Mouse (Mus musculus) ES-Bruce4 (cell line): ENCODE measurements around the gene Ksr1. TPM values are rescaled to one million over a fixed set of nuclear protein-coding genes. Genes with fewer than 3 reads are reported as not detected.

Experiments
- H3K27ac ChIP-seq: 2 replicates; pipeline ENCODE4 v1.5.1; 2012; ENCODE audit warnings: low read length, inconsistent platforms; ENCODE audit not compliant: insufficient read depth
- H3K27me3 ChIP-seq: 2 replicates; pipeline ENCODE4 v1.6.1; 2012; ENCODE audit warnings: mild to moderate bottlenecking, low read length, inconsistent platforms; ENCODE audit not compliant: control insufficient read depth, poor library complexity, insufficient read depth, severe bottlenecking
- H3K36me3 ChIP-seq: 2 replicates; pipeline ENCODE4 v1.6.1; 2012; ENCODE audit warnings: inconsistent platforms, mild to moderate bottlenecking, low read length, moderate library complexity; ENCODE audit not compliant: control insufficient read depth, poor library complexity, insufficient read depth, severe bottlenecking
- H3K4me1 ChIP-seq: one replicate; pipeline ENCODE4 v1.8.1; 2011; ENCODE audit warnings: low read length; ENCODE audit not compliant: control insufficient read depth, insufficient read depth
- H3K4me3 ChIP-seq: 2 replicates; pipeline ENCODE4 v1.5.1; 2011; ENCODE audit warnings: low read depth, mild to moderate bottlenecking, low read length
- H3K9ac ChIP-seq: 2 replicates; pipeline ENCODE4 v1.6.1; 2012; ENCODE audit warnings: low read depth, mild to moderate bottlenecking, inconsistent platforms; ENCODE audit not compliant: poor library complexity, severe bottlenecking
- H3K9me3 ChIP-seq: replicated peaks from 2 replicates; pipeline ENCODE4 v1.6.1; 2012; ENCODE audit warnings: mild to moderate bottlenecking, low read length, inconsistent platforms; ENCODE audit not compliant: control insufficient read depth, poor library complexity, insufficient read depth, severe bottlenecking
- CTCF ChIP-seq: IDR thresholded peaks from one replicate; pipeline ENCODE4 v1.8.1; 2011; ENCODE audit warnings: low read depth, low read length
- EP300 ChIP-seq: IDR thresholded peaks from 2 replicates; pipeline ENCODE4 v1.6.1; 2011; ENCODE audit warnings: low read depth, low read length; ENCODE audit not compliant: insufficient read depth
- POLR2A ChIP-seq: IDR thresholded peaks from one replicate; pipeline ENCODE4 v1.8.1; 2011; ENCODE audit warnings: low read length; ENCODE audit not compliant: insufficient read depth
- polyA plus RNA-seq: library from polyadenylated mRNA; stranded (reverse); fragments of >200 nt; gene quantifications from 2 replicates; pipeline ENCODE4 v1.2.4, GENCODE M21; 2011; ENCODE audit warnings: low read depth; ENCODE audit not compliant: missing spikeins, insufficient read depth, insufficient read length

Ksr1 gene
- polyA plus RNA-seq, 1 experiment = 7.7 TPM

- Histone ChIP-seq H3K27ac (no peak overlapping the region), H3K9me3 (no peaks in the 10 kb centered on the region), H3K36me3 (no peaks in the 10 kb centered on the region), H3K27me3 (no peaks in the 10 kb centered on the region), H3K4me3 (no peak overlapping the region), H3K9ac (no peak overlapping the region), H3K4me1 (peaks cover 5% of the 10 kb centered on the region)
- TF ChIP-seq POLR2A (no peak), CTCF (no peak), EP300 (no peak)
Measured at GRCm38 (mm10) chr11:79152696-79153095, 6.5 kb upstream of the Ksr1 start.

DNA sequence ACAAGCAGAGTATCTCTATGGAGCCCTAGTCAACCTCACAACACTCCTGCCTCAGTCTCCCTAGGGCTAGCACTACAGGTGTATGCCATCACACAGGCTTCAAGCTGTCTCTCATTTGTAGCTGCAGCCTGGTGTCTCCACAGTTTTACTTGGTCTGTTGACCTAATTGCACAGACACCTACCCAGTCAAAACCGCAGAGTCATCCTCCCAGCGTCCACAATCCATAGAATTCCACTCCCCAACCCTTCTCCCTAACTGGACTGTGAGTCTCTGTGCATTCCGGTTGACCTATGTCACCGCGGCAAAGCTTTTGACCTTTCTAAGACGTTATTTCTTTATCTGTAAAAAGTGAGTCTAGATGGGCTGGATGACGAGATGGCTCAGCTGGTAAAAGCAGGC is 5.7 kb upstream of the Ksr1 start:
- no peaks in the 10 kb centered on the region for H3K9me3 ChIP-seq
- peak overlapping the region; percentile 36; the same call in 1 of the 2 replicates for H3K27ac ChIP-seq
- peaks cover 5% of the 10 kb centered on the region for H3K4me1 ChIP-seq
- H3K27me3 ChIP-seq = no peaks in the 10 kb centered on the region
- TF ChIP-seq EP300 = no peak
- no peak for TF ChIP-seq POLR2A
- H3K36me3 ChIP-seq = no peaks in the 10 kb centered on the region
- no peak overlapping the region for H3K4me3 ChIP-seq
- H3K9ac ChIP-seq = no peak overlapping the region

DNA sequence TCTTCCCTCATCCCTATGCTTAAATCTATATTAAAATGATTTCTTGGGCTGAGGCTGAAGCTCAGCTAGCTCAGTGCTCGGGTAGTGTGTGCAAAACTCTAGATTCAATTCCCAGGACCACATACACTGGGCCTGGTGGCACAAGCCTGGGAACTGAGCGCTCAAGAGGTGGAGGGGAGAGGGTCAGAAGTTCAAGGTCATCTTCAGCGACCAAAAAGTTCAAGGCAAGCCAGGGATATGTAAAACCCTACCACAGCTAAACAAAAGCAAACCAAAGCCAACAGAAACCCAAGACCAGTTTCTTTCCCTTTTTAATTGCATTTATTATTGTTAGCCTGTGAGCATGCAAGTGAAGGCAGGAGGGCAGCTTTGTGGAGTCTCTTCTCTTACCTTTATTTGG is 4.1 kb upstream of the Ksr1 start:
- TF ChIP-seq EP300 = no peak
- no peak for TF ChIP-seq CTCF
- TF ChIP-seq POLR2A = no peak

GRCm38 (mm10) chr11:79149295-79149694 is 3.1 kb upstream of the Ksr1 start:
- Histone ChIP-seq H3K27me3 (no peaks in the 10 kb centered on the region), H3K4me3 (no peak overlapping the region), H3K36me3 (no peaks in the 10 kb centered on the region), H3K27ac (no peak overlapping the region), H3K9ac (no peak overlapping the region), H3K4me1 (peaks cover 3% of the 10 kb centered on the region), H3K9me3 (no peaks in the 10 kb centered on the region)
- TF ChIP-seq CTCF (no peak), EP300 (no peak), POLR2A (no peak)

More for the DNA sequence above, 4.1 kb upstream of the Ksr1 start:
- no peaks in the 10 kb centered on the region for H3K9me3 ChIP-seq
- peaks cover 3% of the 10 kb centered on the region for H3K4me1 ChIP-seq
- no peak overlapping the region for H3K9ac ChIP-seq
- no peak overlapping the region for H3K4me3 ChIP-seq
- no peaks in the 10 kb centered on the region for H3K27me3 ChIP-seq
- no peak overlapping the region for H3K27ac ChIP-seq
- H3K36me3 ChIP-seq = no peaks in the 10 kb centered on the region

- H3K4me1 ChIP-seq = peaks cover 3% of the 10 kb centered on the region
- no peak overlapping the region for H3K9ac ChIP-seq
- no peak overlapping the region for H3K4me3 ChIP-seq
- no peaks in the 10 kb centered on the region for H3K9me3 ChIP-seq
- H3K27me3 ChIP-seq = no peaks in the 10 kb centered on the region
- no peak for TF ChIP-seq CTCF
- no peak for TF ChIP-seq EP300
- no peak for TF ChIP-seq POLR2A
- no peaks in the 10 kb centered on the region for H3K36me3 ChIP-seq
- H3K27ac ChIP-seq = no peak overlapping the region
Measured at GRCm38 (mm10) chr11:79148783-79149182, 2.6 kb upstream of the Ksr1 start.

- Histone ChIP-seq H3K36me3 (no peaks in the 10 kb centered on the region), H3K4me3 (peak overlapping the region; percentile 77), H3K9ac (peak overlapping the region; percentile 77), H3K4me1 (peaks cover 5% of the 10 kb centered on the region), H3K27me3 (no peaks in the 10 kb centered on the region), H3K9me3 (no peaks in the 10 kb centered on the region), H3K27ac (no peak overlapping the region)
- TF ChIP-seq CTCF = no peak
- TF ChIP-seq EP300 = no peak
- no peak for TF ChIP-seq POLR2A
Measured at GRCm38 (mm10) chr11:79145283-79146265, 633 bp downstream of the Ksr1 start.
